Mouse (Mus musculus) CD4-positive helper T cell, adult 2 months (primary cell): ENCODE data around the gene Mvb12b.

Experiments
- DNase-seq: peaks from one replicate; pipeline ENCODE4 v3.0.0-alpha.2; 2012; ENCODE audit warnings: low read depth, missing footprints, low spot score

Mvb12b gene

DNA sequence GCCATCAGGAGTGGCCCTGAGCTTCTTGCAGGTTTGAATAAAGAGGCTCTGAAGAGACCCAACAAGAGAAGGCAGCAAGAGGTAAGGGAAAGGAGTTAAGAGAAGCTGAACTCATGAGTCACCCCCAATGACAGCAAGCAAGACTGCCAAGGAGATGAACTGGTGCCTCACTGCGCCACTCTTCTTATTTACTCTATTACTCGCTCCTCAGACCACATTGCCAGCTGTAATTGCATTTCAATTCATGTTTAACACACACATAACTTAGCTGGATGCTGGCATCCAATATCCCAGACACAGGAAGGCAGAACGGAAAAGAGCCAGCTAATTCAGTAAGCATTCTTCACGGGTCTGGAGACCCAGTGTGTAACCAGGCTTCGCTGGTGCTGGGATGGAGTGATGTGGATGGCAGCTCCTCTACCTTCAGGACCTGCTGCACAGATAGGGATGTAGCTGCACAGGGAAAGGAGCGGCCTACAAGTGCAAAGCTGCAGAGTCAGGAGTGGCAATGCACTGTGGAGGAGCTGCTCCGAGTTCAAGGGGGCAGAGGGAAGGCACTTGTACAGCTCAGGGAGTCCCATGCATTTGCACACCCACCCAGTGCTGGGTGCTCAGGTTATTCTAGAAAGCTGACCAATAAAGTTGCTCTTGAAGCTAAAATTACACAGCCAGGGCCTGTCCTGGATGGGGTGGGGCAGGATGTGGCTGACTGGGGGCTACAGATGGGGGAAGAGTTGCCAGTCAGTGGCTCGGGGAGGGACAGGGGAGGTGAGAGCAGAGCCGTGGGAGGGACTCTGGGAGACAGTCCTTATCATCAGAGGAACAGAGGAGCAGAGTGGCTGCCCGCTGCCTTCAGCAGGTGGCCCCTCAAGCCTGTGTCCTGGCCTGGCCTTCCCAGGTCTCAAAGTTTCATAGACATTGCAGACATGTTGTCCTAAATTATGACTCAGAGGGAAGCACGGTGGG lies 34.5 kb downstream of the Mvb12b start:
- peak; percentile 18 for DNase-seq

DNA sequence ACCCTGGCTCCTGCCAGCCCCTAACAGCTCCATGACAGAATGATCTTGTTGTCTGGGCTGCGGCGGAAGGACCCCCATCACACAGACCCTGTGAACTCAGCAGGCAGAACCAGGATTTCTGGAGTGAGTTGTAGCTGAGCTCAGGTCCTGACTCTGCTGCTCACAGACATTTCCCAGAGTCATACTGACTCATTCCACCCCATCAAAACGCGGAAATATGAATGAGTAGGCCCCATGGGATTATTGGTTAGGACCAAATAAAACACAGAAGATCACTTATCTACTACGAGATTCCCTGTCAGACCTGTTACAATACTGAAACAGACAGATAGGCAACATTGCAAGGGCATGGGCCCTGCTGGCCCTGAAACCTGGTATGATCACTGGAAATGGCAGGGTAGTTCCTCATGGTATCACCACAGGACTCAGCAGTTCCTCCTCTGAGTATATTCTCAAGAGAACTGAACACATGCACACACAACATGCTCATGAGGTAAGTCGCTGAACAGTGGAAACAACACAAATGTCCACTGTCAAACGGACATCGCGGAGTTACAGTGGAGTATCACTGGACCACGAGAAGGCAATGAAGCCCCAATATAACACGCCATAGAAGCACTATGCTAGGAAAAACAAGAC lies 40.4 kb downstream of the Mvb12b start:
- DNase-seq, result no peak

DNA sequence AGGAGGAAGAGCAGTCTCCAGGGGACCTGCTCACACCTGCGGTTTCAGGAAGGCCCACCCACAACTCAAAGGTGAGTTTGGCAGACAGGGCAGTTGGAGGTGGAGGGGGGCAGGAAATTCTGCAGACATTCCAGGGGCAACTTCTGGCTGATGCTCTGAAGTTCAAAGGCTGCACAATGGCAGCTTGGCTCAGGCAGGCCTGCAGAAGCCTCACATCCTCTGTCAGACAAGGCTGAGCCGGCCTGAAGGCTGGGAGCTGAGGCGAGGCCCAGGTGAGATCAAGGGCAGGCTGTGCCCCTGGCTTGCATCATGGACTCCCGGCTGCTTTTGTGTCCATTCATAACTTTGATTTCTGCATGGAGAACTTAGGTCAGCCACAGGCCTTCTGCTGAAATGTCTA lies 41.1 kb downstream of the Mvb12b start:
- DNase-seq, result no peak

DNA sequence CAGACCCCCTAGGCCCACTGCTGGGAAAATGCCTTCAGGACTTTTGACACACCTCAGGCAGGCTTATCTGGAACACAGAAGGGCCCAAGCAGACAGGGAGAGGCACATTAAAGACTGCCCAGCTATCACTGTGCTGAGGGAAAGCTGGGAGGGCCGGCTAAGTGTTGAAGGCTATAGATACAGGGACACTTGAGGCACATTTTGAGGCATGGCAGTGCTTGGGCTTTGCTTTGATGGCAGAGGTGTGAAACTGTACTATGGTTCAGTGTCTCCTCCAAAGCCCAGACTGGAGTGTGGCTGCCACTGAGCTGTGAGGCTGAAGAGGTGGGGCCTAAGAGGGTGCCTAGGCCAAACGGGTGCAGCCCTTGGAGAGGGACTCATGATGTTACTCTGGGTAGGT lies 44.1 kb downstream of the Mvb12b start:
- DNase-seq, result no peak

DNA sequence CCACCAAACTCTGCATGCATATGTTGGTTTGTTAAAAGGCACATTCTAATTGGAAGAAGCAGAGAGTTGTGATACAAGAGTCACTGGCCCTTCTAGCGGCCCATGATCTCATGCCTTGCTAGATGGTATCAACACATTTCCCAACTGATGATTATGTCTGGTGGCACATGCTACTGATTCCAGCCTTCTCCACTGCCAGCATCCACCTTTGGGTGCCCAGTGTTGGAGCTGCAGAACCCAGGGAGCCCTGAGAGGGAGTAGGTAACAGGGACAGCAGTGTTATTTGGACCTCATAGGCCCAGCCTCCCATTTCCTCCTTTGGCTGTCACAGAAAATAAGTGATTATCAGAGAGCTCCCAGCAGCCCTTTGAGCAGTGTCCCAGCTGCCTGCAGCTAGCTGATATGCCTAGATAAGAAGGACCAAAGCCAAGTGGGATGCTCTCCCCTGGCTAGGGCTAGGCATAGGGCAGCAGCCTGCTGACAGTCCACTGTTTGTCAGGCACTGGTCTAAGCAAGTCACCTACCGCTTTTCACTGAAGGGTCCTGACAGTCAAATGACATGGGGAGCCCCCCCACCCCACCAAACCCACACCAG lies 44.7 kb downstream of the Mvb12b start:
- no peak for DNase-seq

DNA sequence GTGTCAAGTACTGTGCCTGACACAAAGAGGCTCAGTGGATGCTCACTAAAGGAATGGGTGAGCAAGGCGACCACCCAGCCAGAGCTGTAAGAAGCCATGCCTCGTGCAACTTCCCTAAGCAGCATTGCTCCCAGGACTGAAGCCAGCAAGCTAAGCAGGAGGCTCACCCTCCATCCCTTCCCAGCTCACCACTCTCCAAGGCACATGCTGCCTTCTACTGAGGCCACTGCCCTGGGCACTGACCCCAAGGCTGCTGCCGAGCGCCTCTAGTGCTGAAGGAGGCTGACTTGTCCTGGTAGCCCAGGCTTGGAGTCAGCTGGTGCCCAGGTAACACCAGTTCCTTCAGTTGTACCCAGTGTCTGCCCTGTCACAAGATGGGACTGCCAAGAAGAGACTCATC lies 45.8 kb downstream of the Mvb12b start:
- DNase-seq, result no peak

DNA sequence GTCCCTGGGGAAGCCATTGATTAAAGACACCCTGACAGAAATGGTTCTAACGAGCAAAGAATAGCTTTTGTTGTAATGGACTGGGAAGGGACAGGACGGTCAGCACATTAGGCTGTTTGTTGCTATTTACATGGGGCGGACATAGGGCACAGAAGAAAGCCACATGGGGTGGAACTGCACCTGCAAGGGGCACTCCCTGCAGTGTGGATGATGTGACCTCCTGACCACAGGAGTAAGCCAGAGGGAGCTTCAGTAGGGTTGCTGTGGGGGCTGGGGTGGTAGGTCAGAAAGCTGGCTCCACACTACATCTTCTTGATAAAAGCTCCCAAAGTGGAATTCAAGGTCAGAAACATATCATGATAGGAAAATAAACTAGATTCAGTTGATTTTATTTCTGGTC lies 47.3 kb downstream of the Mvb12b start:
- no peak for DNase-seq

DNA sequence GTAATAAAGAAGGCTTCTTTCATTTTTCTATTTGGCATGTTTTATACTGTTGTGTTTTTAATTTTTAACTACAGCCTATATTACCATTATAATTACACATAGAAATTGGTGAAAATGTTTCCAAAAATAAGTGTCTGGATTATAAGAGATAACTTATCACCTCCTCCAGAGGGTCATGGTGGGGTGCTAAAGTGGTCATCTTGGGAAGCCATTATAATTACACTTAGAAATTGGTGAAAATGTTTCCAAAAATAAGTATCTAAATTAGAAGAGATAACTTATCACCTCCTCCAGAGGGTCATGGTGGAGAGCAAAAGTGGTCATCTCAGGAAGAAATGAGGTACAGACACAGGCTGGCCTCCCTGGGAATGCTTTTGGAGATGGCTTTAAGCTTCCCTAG lies 48.5 kb downstream of the Mvb12b start:
- DNase-seq, result no peak

DNA sequence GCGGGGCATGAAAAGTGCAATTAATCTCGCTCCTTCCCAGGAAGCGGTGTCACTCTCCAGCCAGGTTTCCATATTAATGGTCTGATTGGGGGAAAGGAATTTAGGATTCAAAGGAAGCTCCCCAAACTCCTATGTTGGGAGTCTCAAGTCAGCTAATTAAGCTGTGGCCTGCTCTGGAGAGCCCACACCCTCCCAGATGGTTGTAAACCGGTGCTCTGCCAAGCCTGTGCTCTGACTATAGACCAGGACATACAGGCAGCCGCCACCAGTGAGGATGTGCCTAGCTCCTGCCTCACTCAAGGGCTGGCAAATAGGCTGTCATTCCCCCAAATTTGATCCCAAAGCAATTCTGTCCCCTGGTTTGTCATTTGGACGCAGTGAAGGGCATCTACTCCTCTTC lies 50.4 kb downstream of the Mvb12b start:
- DNase-seq, result no peak

DNA sequence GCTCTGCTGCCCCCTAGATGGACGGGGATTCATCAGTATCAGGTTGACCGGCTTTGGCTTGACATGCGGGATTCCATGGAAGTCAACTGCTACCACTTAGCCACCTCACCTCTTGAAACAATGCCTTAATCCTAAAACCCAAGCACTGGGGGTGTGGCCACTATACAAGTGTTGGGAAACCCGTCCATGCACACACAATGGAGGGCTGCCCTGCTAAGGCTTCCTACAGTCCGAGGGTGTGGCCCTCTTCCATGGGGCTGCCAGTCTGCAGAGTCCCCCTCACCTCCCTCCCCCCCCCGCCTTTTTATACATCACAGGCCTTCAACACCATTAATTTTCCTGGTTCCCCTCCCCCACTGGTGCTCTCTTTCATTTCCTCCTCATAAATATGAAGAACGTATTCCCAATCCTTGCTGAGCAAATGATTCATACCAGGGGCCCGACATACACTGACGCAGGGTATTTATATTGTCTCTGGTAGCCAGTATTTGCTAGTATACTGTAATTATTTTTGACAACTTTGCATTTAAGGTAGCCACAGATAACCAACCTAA lies 51.0 kb downstream of the Mvb12b start:
- DNase-seq, result no peak

DNA sequence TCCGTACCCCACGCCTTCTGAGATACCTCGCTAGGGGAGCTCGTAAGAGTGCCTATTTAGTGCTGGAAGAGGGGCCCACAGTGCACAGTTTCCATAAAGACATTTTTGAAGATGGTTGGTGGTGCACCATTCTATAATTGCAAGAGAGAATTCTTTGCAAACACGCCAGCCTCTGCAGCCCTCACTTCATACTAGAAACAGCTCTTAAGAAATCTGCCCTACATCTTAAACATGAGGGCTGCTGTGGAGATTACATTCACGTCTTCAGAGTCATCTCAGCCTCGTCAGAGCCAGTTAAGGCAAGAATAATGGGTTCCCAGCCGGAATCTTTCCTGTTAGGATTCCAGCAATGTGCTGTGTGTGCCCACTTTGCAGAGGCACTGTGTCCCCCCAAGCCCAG lies 52.7 kb downstream of the Mvb12b start:
- DNase-seq, result no peak

DNA sequence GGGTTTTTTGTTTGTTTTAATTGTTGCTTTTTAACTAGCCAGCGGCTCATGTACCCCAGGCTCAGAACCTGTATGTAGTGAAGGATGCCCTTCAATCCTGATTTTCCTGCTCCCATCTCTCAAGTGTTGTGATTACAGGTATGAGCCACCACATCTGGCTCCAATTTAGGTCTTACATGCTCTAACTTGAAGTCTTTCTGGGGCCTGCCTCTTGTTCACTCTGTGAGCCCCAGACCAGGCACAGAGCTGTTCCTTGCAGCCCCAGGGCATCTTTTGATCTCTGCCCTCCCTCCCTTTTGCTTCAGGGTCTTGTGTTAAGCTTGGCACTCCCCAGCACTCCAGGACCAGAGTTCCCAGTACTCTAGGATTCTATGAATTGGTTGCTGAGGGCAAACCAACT lies 53.8 kb downstream of the Mvb12b start:
- DNase-seq, result no peak

DNA sequence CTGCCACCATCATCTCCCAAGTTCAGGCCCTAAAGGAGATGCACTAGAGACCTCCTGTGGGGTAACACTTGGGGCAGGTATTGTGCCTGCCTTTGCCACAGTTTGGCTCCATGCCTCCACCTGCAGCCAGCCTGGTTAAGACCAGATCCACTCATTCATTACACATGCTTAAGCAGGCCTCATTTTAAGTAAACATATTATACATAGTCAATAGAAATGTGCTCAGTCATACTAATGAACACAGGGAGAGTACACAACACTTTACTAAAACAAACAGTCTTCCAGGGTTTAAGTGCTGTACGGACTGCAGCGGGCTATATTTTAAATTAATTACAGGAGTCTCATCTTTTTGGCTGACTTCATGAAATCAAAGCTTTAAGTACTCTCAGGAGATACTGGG lies 57.9 kb downstream of the Mvb12b start:
- DNase-seq, result no peak

DNA sequence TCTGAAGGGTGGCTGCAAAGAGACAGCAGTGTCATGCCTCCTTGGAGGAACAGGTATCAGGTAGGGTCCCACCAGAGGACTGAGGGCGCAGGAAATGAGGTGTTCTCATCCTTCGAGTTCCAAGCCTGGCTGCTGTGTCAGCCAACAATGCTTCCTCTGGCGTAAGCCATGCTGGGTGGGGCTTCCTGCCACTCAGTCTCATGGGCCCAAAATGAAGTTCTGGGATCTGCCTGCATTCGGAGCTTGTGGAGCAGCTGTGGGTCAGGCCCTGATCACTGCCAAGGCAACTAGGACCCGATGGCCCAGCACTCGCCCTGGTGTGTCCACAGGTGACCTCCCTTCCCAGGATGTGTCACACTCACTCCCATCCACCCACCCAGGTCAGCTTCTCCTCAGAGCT lies 61.0 kb downstream of the Mvb12b start:
- DNase-seq, result no peak

DNA sequence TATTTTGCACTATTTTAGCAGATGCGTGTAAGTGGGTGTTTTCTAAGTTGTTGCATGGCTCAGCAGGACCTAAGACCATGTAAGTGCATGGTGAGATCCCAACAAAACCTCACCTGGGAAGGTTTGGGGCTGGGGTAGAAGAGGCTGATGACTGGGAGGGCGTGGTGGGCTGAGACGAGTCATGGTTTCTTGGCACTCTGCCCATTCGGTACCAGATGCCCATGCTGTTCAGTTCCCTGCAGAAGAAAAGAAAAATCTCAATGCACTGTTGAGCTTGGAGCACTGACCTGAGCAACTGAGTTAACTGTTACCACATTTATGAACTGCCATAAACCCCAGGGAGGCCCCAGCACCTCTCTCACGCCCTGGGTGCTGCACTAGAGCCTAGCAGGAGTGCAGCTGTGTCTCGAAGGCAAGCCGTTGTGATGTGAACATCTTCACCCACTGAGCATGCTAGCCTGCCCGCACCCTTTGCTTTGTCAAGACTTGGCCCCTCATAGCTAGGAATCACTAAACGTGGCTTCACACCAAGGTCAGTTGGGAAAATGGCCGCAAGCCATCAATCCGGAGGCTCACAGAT lies 62.7 kb downstream of the Mvb12b start:
- DNase-seq, result no peak

DNA sequence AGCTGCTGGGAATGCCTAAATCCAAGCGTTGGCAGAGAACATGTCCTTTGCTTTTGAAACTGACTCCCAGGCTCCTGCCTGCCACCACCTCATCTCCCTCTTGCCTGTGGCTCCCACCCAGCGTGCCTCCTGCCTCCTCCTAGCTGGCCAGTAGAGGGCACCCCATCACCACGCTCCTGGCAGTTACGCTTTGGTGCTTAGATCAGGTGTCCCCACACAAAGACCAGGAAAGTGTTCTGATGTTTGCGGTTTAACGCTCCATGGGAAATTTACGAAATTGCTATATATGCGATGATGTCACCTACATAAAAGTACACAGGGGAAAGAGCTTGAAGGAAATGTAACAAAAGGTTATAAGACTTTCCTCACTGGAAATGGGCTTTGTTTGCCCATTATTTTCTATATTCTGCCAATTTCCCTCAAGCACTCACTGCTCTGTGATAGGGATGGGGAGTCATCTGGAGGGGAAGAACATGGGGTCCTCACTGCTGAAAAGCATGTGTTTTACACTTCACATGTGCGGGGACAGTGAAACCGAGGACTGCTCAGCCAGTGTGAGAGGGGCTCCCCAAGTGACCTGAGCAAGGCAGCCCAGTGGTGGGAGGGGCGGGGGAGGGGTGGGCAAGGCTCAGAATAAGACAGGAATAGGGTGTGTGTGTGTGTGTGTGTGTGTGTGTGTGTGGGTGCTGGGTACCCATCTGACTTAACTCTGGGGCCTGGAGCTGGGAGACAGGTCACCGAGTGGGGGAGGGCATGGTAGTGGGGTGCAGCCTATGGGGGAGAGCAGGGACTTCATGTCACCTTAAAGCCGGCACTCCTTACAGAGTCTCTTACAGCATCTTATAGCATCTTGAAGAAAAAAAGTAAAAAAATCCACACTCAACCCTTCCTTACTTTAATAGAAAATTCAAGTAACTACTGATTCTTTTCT lies 65.8 kb downstream of the Mvb12b start:
- DNase-seq, result peak; percentile 77

DNA sequence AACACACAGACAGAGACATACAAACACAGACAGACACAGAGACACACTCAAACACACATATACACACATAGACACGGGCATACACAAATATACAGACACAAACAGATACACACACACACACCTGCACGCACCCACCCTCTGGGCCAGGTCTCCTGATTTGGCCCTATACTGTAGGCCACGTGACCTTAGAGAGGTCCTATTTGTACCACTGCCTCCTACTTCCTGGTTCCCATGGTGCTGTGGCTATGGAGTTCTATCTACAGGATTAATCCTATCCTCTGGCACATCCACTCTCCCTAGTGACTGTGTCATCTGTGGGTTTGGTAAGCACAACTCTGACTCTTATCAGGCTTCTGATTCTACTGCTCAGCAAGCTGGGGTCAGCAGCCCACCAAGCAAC lies 67.3 kb downstream of the Mvb12b start:
- DNase-seq, result no peak

DNA sequence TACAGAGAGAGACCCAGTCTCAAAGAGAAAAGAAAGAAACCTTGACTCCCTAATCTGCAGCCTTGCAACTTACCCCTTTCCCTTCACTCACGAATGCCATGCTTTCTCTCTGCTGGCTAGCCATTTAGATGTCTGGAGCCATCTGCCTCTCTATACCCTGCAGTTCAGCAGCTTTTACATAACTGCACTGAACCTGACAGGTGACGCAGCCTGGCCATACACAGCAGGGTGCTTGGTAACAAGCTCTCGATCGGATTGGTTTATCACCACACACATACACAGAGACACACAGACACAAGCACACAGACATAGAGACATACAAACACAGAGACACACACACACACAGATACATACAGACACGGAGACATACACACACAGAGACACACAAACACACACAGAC lies 67.7 kb downstream of the Mvb12b start:
- no peak for DNase-seq

DNA sequence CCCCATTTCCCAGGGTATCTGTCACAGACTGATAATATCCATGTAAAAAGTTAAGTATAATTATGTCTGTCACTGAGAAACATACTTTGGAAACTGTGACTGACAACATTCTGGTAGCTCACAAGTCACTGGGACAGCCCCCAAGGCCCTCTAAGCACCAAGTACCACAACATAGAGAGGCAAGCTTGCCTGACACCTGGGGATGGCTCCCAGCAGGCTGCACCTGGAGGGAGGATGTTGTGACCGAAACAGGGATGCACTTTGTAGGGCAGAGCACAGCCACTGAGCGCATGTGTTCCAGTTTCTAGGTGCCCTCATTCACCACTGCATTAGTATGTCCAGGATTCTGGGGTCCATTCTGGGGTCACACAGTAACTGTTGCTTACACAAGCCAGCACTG lies 69.4 kb downstream of the Mvb12b start:
- DNase-seq, result no peak

DNA sequence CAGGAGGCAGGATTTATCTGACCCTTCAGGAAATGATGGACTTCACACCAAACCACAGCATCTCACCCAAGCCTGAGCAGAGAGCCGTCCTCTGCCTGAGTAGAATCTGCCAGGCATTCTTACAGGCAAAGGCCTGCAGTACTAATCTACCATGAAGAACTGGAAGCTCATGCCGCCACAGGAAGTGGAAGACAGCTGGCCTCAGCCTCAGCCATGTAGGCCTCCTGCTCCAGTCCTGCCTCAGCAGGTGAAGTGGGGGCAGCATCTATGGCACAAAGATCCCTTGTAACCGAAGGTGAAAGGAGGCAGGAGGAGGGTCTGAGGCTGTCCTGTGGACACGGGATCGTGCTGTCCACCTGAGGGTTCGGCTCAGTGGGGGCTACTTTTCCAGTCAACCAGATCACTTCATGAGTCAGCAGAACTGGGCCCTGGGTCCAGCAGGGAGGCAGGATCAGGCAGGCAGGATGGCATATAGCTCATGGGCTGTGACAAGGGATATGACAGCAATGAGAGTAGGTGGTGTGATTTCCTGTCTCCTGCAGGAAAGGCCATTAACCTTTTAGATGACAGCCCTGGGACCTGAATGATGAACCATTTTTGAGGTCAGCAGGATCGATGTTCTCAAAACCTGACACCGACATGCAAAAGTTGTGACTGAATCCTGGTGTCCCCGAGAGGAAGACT lies 69.9 kb downstream of the Mvb12b start:
- DNase-seq, result peak; percentile 11
